Mouse (Mus musculus) MEL (cell line): ENCODE data around the gene Tmem47.

Experiments used
- MAFK ChIP-seq: IDR thresholded peaks from 2 replicates; pipeline ENCODE4 v1.6.1; 2011; ENCODE audit warnings: low read depth, mild to moderate bottlenecking, low read length, improper control_type of control experiment, borderline replicate concordance
- ZNF384 ChIP-seq: IDR thresholded peaks from 2 replicates; pipeline ENCODE4 v1.6.1; 2012; ENCODE audit warnings: low read depth, mild to moderate bottlenecking, inconsistent platforms, low read length, improper control_type of control experiment

DNA sequence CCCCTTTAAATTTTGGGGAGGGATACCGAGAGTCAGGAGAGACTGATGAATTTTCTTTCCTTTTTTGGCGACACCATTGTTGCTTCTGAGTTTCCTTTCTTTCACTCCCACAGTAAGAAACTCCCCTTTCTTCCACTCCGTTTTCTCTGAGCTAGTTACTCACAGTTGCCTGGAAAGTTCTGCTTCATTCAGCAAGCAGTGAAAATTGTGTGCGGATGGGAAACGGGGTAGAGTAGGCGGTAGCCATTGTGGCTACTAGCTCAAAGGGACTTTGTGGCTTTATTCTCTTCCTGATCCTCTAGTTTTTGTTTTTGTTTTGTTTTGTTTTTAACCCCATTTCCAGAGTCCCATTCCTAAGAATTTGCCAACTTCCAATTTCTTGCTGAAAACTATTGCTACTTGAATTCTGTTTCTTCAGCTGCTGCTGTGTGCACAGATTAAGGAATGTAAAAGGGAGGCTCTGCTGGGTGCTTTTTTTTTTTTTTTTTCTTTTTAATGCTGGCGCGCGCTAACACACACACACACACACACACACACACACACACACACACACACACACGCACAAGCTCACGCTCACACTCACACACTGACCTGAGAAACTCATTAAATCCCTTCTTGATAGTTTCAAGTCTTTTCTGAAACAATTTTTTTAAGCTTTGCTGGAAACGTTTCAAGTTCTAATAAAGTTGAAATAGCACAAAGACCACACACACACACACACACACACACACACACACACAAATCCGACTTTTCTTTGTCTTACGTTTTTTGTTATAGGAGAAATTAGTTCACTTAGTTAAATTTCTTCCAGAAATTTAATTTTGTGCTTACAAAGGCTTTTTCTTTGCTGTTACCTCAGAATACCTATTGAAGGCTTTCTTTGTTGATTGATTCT is 1.5 kb downstream of the Tmem47 start:
- no peak for TF ChIP-seq ZNF384
- no peak for TF ChIP-seq MAFK
